Mouse (Mus musculus) B cell, adult 67 days (primary cell): Measurements from ENCODE around the gene Neo1. TPM values are rescaled to one million over a fixed set of nuclear protein-coding genes. Genes with fewer than 3 reads are reported as not detected.

ENCODE experiments used
- total RNA-seq, 2 experiments: library from RNA; stranded (reverse); gene quantifications; 4 replicates each; pipeline ENCODE4 v1.2.4; 2023

Gene Neo1
- total RNA-seq = under 1 TPM; 0.24 to 0.52 TPM

DNA sequence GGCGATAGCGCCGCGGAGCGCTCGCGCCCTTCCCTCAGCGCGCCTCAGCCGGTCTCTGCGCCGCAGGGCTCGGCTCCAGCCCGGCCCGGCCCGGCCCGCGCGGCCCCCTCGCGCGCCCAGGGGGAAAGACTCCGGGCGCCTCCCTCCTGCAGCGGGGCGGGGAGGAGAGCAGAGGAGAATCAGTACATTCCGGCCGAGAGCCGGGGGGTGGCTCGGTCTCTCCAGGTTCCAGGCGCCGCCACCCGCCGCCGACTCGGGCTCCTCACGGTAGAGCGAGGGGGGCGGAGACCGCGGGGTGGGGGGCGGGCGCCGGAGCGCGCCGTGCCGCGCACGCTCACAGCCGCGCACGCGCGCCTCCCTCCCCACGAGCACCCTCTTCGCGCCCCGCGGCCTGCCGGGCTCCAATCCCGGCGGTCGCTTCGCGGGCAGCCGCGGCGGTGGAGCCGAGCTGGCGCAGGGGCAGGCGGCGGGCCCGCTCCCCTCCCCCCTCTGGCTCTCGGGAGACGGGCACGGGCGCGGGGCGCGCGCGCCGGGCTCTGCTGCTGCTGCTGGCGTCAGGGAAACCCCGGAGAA lies at the start of gene Neo1:
Gene Neo1, minus strand, starts transcription at position 283 of the 573 bp plus-strand sequence.

Other genes with a start within 250 kb of the Neo1 start
- not detected for gene Hcn4, start 213.0 kb downstream of the Neo1 start, total RNA-seq